Mouse (Mus musculus) stomach, postnatal 0 days (tissue): ENCODE measurements at regions not wholly inside any gene's neighbourhood (a gene's known extent, or its start where the extent isn't known, plus 50 kb on each side); places are given as distances from the start of the nearest gene placed in this dataset.

ENCODE experiments used
- CTCF ChIP-seq: IDR thresholded peaks from 2 replicates; pipeline ENCODE4 v1.5.1; 2016; ENCODE audit warnings: antibody characterized with exemption, low read depth, mild to moderate bottlenecking, moderate library complexity
- EP300 ChIP-seq: optimal IDR thresholded peaks from 2 replicates; pipeline ENCODE3; 2016; ENCODE audit warnings: antibody characterized with exemption

GRCm38 (mm10) chr14:100781882-100782281, 418.2 kb downstream of the Prr30 start:
- no peak for TF ChIP-seq EP300
- no peak for TF ChIP-seq CTCF
